Mouse (Mus musculus) right cerebral cortex, adult 18-20 months (tissue): ENCODE results near the gene T2.
"Not testable (repeated sequence)": the region's sequence is repeated elsewhere in the genome, so short reads cannot be mapped to it uniquely, and the experiment has no call there.

Source experiments
- DNase-seq: peaks from one replicate; pipeline ENCODE4 v3.0.0; 2022; ENCODE audit warnings: mixed read lengths

Gene T2

DNA sequence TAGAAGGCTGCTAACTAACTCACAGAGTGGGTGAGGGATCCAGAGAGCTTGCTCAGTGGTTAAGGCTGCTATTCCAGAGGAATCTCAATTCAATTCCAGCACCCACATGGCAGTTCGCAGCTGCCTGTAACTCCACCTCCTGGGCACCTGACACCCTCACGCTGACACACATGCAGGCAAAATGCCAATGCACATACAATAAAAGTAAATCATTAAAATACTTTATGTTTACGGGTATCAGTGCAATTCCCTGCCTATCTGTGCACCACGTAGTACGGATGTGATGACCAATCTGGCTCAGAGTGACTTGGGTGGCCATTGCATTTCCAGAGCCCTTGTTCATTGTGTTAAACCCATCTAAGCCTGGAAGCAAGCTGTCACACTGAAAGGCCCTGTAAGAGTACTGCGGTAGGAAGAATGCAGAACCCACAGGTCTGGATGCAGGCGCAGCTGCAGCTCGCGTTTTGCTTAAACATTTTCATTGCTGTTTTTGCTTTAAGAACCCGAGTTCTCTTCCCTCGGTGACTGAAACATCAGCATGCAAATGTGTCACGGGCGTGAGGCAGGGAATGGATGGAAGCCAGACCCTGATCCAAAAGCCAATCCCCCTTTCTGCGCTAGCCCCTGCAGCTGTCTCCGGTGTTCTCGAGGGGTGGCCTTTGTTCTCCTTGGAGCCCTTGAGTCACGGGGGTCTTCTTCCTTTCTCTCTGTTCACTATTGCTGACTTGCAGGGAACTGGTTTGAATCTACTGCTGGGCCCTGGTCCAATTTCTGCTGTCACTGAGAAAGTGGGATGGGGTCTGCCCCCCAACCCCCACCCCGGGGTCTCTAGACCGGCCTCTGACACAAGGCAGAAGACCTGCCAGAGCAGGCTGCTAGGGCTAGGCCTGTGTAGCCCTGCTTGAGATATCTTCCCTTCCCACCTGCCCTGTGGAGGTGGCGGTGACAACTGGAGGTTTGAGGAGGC is 12.0 kb downstream of the T2 start:
- peak; percentile 52 for DNase-seq

DNA sequence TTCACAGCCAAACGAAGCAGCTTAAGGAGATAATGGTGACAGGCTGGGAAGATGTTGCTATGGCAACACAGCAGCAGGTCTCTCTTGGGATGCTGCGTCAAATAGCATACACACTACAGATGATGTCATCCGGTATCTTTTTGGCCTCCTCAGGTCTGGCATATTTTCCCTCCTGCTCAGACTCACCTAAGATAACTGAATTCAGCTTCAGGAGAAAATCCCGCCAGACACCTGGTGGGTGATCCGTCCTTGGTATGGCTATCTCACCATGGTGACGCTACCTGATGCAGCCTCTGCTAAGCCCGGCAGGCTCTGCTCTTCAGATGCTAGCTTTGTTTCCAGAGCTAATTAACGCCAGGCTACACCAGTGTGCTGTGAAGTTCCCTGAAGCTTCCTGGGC is 12.8 kb downstream of the T2 start:
- DNase-seq = peak; percentile 80

- no peak for DNase-seq
Observed at GRCm38 (mm10) chr17:8369171-8369570, 13.4 kb downstream of the T2 start.

DNA sequence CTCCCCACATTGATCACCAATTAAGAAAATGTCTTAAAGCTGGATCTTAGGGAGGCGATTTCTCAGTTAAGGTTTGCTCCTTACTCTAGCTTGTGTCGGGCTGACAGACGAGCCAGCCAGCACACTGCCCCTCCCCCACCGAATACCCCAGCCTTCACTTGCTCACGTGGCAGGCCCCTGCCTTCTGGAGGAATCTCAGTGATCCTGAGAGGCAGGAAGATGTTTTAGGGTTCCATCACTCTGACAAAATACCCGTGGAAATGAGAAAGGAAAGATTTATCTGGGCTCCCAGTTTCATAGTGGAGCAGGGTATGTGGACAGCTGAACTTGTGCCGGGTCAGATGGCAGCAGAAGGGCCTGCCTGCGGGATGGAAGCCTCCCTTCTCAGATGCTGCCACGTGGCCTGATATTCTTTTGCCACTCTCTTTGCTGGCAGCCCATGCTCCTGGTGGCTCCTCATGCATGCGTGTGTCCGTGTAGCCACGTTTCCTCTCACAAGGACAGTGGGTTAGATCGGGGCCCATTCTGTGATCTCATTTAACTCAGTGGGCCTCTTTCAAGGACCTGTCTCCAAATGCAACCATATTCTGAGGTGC is 14.9 kb downstream of the T2 start:
- DNase-seq = no peak

- peak; percentile 86 for DNase-seq
Observed at GRCm38 (mm10) chr17:8371834-8372233, 16.0 kb downstream of the T2 start.

- peak; percentile 81 for DNase-seq
Observed at GRCm38 (mm10) chr17:8372286-8373046, 16.7 kb downstream of the T2 start.

- no peak for DNase-seq
Observed at GRCm38 (mm10) chr17:8377298-8377697, 21.5 kb downstream of the T2 start.

DNA sequence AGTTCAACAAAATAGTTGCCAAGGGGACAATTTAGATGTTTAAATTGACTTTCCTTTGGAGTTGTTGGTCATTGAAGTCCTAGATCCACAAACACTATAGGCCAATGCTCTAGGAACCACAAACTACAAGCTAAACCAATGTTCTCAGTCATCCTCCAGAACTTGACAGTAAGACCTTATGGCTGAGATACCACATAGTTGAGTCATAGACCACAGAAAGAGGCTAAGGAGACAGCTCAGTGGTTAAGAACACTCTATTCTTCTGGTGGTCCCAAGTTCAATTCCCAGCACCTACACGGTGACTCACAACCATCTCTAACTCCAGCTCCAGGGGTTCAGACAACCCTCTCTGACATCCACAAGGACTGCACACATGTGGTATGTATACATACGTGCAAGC is 29.6 kb downstream of the T2 start:
- DNase-seq = no peak

- peak; percentile 43 for DNase-seq
Observed at GRCm38 (mm10) chr17:8388463-8388862, 32.7 kb downstream of the T2 start.

- no peak for DNase-seq
Observed at GRCm38 (mm10) chr17:8388990-8389789, 33.4 kb downstream of the T2 start.

DNA sequence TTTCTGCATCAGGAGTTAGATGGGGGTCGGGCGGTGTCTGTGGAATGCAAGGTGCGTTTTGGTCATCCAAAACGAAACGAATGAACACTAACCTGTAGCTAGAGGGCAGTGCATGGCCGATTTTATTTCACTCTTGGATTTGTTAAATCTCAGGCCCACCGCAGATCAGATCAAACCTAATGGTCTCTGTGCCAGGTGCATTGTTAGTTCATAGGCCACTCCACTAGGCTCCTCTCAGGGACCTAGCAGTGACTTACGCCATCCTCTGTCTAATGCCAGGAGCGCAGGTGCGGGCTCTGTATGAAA is 34.0 kb downstream of the T2 start:
- DNase-seq = no peak

- DNase-seq = no peak
Observed at GRCm38 (mm10) chr17:8390487-8390886, 34.7 kb downstream of the T2 start.

- DNase-seq = no peak
Observed at GRCm38 (mm10) chr17:8396371-8396770, 40.6 kb downstream of the T2 start.

- no peak for DNase-seq
Observed at GRCm38 (mm10) chr17:8397946-8398345, 42.2 kb downstream of the T2 start.

- DNase-seq = not testable (repeated sequence)
Observed at GRCm38 (mm10) chr17:8403932-8404331, 48.1 kb downstream of the T2 start.

DNA sequence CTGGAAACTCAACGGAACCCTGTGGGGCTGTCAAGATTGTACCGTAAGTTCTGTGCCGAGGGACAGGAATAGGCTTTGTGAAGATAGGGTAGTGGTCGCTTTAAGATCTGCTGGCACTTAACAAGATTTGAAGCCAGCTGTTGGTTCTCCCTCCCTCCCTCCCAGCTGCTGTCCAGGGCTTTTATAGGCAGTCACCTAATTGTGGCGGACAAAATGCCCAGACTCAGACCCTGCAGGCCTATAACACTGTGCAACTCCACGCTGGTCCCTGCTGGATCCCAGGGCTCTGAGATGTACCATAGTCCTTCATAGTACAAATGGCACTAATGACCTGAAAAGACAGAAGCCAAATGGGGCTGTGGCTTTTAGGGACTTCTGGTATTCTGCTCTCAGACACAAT is 50.5 kb downstream of the T2 start:
- no peak for DNase-seq

- DNase-seq = not testable (repeated sequence)
Observed at GRCm38 (mm10) chr17:8408002-8408401, 52.2 kb downstream of the T2 start.

DNA sequence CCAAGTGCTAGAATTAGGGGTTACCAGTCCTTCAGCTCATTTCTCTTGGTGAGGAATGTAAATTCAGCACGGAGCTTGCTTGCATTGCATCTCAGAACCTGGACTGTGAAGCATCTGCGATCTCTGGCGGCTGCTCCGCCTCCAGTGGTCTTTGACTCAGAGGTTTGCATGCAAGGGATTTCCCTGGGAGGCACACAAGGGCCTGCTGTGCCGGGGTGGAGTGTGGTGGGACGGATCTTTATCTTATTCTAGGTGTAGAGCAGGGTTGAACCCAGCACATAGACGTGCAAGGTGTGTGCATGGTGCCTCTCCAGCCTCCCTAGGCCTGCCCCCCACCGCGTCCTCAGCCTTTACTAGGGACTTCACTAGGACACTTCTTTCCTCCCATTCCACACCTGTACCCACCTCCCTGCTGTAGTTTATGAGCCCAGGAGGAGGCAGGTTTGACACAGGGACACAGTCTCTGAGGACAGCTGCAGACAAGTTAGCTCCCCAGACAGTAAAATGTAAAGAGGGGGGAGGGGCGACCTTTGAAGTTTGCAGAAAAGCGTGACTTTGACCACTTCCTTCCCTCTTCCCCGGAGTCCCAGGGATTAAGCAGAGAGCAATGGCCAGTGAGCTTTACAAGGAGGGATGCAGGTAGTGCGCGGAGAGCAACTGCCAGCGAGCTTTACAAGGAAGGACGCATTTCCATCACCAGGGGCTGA is 53.0 kb downstream of the T2 start:
- DNase-seq = no peak

GRCm38 (mm10) chr17:8410330-8410729 is 54.5 kb downstream of the T2 start:
- DNase-seq = no peak

DNA sequence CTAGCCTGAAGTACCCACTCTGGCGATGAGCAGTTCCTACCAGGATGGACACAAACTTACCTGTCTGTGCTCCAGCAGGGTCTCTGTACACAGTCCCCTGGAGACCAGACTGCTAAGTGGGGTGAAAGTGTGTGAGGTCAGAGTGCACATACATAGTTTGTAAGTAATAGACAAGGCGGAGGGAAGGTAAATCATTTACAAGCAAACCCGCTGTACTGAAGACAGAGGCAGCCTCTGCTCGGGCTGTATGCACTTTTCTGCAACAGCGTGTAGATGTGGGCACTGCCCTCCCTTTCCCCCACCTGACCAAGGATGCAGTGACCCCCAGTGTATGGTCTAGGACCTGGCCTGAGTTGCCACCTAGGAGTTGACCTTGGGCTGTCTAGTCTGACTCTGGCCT is 57.9 kb downstream of the T2 start:
- DNase-seq = no peak

- DNase-seq = no peak
Observed at GRCm38 (mm10) chr17:8415533-8415932, 59.7 kb downstream of the T2 start.

DNA sequence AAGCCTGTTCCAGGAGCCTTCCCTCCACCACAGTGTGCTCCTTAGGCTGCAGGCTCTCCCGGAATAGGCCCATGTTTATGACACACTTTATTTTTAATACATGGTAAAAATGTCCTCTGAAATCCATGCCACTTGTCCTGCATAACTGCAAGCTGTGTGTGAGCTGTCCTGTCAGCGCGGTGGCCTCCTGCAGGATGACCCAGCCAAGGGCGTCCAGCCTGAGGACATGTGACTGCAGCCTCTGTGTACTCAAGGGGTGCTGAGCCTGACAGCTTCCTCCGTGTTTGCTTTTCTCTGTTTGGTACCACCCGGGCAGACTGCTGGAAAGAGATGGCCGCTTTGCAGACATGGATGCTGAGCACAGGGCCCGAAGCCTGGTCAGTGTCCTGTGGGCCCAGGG is 61.1 kb downstream of the T2 start:
- no peak for DNase-seq
